Mouse (Mus musculus) heart, adult 8-10 months (tissue): ENCODE data around the gene Ubl4a. TPM values are rescaled to one million over a fixed set of nuclear protein-coding genes. Genes with fewer than 3 reads are reported as not detected.
"Not testable (repeated sequence)": the region's sequence is repeated elsewhere in the genome, so short reads cannot be mapped to it uniquely, and the experiment has no call there.

Experiments used
- DNase-seq: peaks from one replicate; pipeline ENCODE4 v3.0.0; 2022; ENCODE audit warnings: low spot score
- total RNA-seq, 4 experiments: library from RNA; stranded (reverse); gene quantifications; 2 replicates each; pipeline ENCODE4 v1.2.4; 2022

Ubl4a gene
- 10 to 100 TPM; 74.3 to 82.5 (median 80.1) TPM for total RNA-seq

- peak; percentile 87 for DNase-seq
These were observed at the start of gene Ubl4a, which contains the start of gene Slc10a3 for GRCm38 (mm10) chrX:74372888-74373549. TSS of gene Ubl4a (minus strand) at chrX:74373218. TSS of gene Slc10a3 (minus strand) at chrX:74373349.

- DNase-seq = peak; percentile 53
These were observed 40.4 kb upstream of the Ubl4a start for GRCm38 (mm10) chrX:74413377-74413776.

- no peak for DNase-seq
These were observed 35.3 kb upstream of the Ubl4a start for GRCm38 (mm10) chrX:74408340-74408739.

- no peak for DNase-seq
These were observed 27.1 kb upstream of the Ubl4a start for GRCm38 (mm10) chrX:74400136-74400535.

GRCm38 (mm10) chrX:74392535-74393443 is 19.8 kb upstream of the Ubl4a start, which contains the start of the genes Fam3a and Ikbkg:
TSS of gene Fam3a (minus strand) at chrX:74393272.
TSS of gene Ikbkg (plus strand) at chrX:74393290.
- peak; percentile 76 for DNase-seq

- DNase-seq = no peak
These were observed 15.1 kb upstream of the Ubl4a start for GRCm38 (mm10) chrX:74388153-74388552.

GRCm38 (mm10) chrX:74384451-74384850 is 11.4 kb upstream of the Ubl4a start:
- no peak for DNase-seq

- peak; percentile 69 for DNase-seq
These were observed 4.7 kb downstream of the Ubl4a start for GRCm38 (mm10) chrX:74368209-74368909.

- no peak for DNase-seq
These were observed 5.5 kb downstream of the Ubl4a start for GRCm38 (mm10) chrX:74367512-74367911.

GRCm38 (mm10) chrX:74359171-74359570 is 13.8 kb downstream of the Ubl4a start:
- no peak for DNase-seq

GRCm38 (mm10) chrX:74357069-74357468 is 15.9 kb downstream of the Ubl4a start:
- DNase-seq = not testable (repeated sequence)

GRCm38 (mm10) chrX:74353467-74353770 is 19.6 kb downstream of the Ubl4a start, which contains the start of gene Lage3:
TSS of gene Lage3 (minus strand) at chrX:74353618.
- peak; percentile 77 for DNase-seq

GRCm38 (mm10) chrX:74352645-74353466 is 20.2 kb downstream of the Ubl4a start:
- DNase-seq = no peak

GRCm38 (mm10) chrX:74330166-74330930 is 42.7 kb downstream of the Ubl4a start:
- no peak for DNase-seq

GRCm38 (mm10) chrX:74329215-74329671 is 43.8 kb downstream of the Ubl4a start:
- no peak for DNase-seq

GRCm38 (mm10) chrX:74328725-74329161 is 44.3 kb downstream of the Ubl4a start, which contains the start of gene Plxna3:
TSS of gene Plxna3 (plus strand) at chrX:74329066.
- peak; percentile 44 for DNase-seq
